Comparison of ENCODE assay signal across 8 mouse cellular contexts in genomic region chr10:96621361-96621945, GRCm38 (mm10). TPM values are rescaled to one million over a fixed set of nuclear protein-coding genes. Genes with fewer than 3 reads are reported as not detected.
DNase-seq lines count a peak whose midpoint lies in the region; ATAC-seq lines count a peak whose summit lies in the region.
"Had no signal": no experiment of that assay in that cellular context is flagged by ENCODE, and none has a peak within 500 bp of the region (broad histone marks: within the 10 kb centered on the region; RNA-seq: fewer than 3 reads in every experiment).

No protein-coding gene starts in this region.

- 85% methylated on average over 4 of the region's 4 CpGs for WGBS in embryonic facial prominence, embryonic 10.5 days
- WGBS in intestine, embryonic 14.5 days, result 52% methylated on average over 4 of the region's 4 CpGs
- 53% methylated on average over 4 of the region's 4 CpGs for WGBS in stomach, embryonic 14.5 days

- peaks cover 47% of the 10 kb centered on the region for H3K4me1 ChIP-seq in megakaryocyte, embryonic 14.5 days
- H3K4me1 ChIP-seq in embryonic facial prominence, embryonic 10.5 days, result peaks cover 42% of the 10 kb centered on the region
- peaks cover 27% of the 10 kb centered on the region for H3K4me1 ChIP-seq in intestine, embryonic 14.5 days (replicated peaks; ENCODE audit: control insufficient read depth, insufficient read depth, low read length)
- peaks cover 12% of the 10 kb centered on the region; the same call in 1 of the 2 replicates for H3K4me1 ChIP-seq in stomach, embryonic 14.5 days (ENCODE audit: control insufficient read depth, insufficient read depth, low read length)

- H3K9ac ChIP-seq in intestine, embryonic 14.5 days (ENCODE audit: low read length), result peak overlapping the region; percentile 39; the same call in 1 of the 2 replicates
- H3K9ac ChIP-seq in stomach, embryonic 14.5 days (replicated peaks; ENCODE audit: low read depth, low read length), result 0 out of 2 replicates have a peak overlapping the region, but pooled peaks have one; percentile 1

- H3K36me3 ChIP-seq in megakaryocyte, embryonic 14.5 days (replicated peaks; ENCODE audit: low read length), result peaks cover 59% of the 10 kb centered on the region
- H3K36me3 ChIP-seq in embryonic facial prominence, embryonic 10.5 days (replicated peaks), result peaks cover 64% of the 10 kb centered on the region
- H3K36me3 ChIP-seq in intestine, embryonic 14.5 days (ENCODE audit: control insufficient read depth, insufficient read depth, low read length), result peaks cover 43% of the 10 kb centered on the region
- peaks cover 33% of the 10 kb centered on the region for H3K36me3 ChIP-seq in stomach, embryonic 14.5 days (ENCODE audit: control insufficient read depth, insufficient read depth, low read length)

- ATAC-seq in megakaryocyte, adult 5-6 weeks (ENCODE audit: poor library complexity, severe bottlenecking), result no peak
- ATAC-seq in intestine, embryonic 14.5 days (replicated peaks; ENCODE audit: low FRiP score, low TSS enrichment, low read depth), result no peak
- ATAC-seq in stomach, embryonic 14.5 days (ENCODE audit: insufficient number of reproducible peaks, insufficient read depth, low FRiP score, low read depth), result no peak

- no peak for DNase-seq in embryonic facial prominence, embryonic 10.5 days (ENCODE audit: low spot score)
- DNase-seq in intestine, embryonic 14.5 days (ENCODE audit: low spot score), result no peak
- no peak for DNase-seq in urinary bladder, postnatal 36 days (ENCODE audit: low spot score in 2 of 2)
- DNase-seq in ovary, postnatal 36 days (ENCODE audit: low spot score), result no peak

- H3K27me3 ChIP-seq in megakaryocyte, embryonic 14.5 days (replicated peaks), result no peaks in the 10 kb centered on the region
- no peaks in the 10 kb centered on the region for H3K27me3 ChIP-seq in embryonic facial prominence, embryonic 10.5 days (replicated peaks; ENCODE audit: low read depth, poor library complexity, severe bottlenecking)
- no peaks in the 10 kb centered on the region for H3K27me3 ChIP-seq in intestine, embryonic 14.5 days (replicated peaks; ENCODE audit: control insufficient read depth, insufficient read depth, low read length)
- H3K27me3 ChIP-seq in stomach, embryonic 14.5 days (ENCODE audit: control insufficient read depth, insufficient read depth, low read length), result no peaks in the 10 kb centered on the region

- no peak overlapping the region for H3K27ac ChIP-seq in embryonic facial prominence, embryonic 10.5 days (replicated peaks)
- peak overlapping the region; percentile 38; the same call in 1 of the 2 replicates for H3K27ac ChIP-seq in intestine, embryonic 14.5 days (ENCODE audit: low read depth)
- H3K27ac ChIP-seq in stomach, embryonic 14.5 days (ENCODE audit: low read length), result peak overlapping the region; percentile 11; the same call in 1 of the 2 replicates

- peak overlapping the region; percentile 89 for H3K4me2 ChIP-seq in intestine, embryonic 14.5 days (ENCODE audit: low read length)
- peak overlapping the region; percentile 91 for H3K4me2 ChIP-seq in stomach, embryonic 14.5 days (replicated peaks; ENCODE audit: low read depth, low read length)

- no peaks in the 10 kb centered on the region for H3K9me3 ChIP-seq in megakaryocyte, embryonic 14.5 days
- no peaks in the 10 kb centered on the region for H3K9me3 ChIP-seq in embryonic facial prominence, embryonic 10.5 days
- H3K9me3 ChIP-seq in intestine, embryonic 14.5 days (ENCODE audit: control insufficient read depth, low read length), result no peaks in the 10 kb centered on the region
- H3K9me3 ChIP-seq in stomach, embryonic 14.5 days (ENCODE audit: control insufficient read depth, low read depth, low read length), result no peaks in the 10 kb centered on the region

- peak overlapping the region; percentile 80 for H3K4me3 ChIP-seq in megakaryocyte, embryonic 14.5 days (replicated peaks)
- peak overlapping the region; percentile 58 for H3K4me3 ChIP-seq in embryonic facial prominence, embryonic 10.5 days
- peak overlapping the region; percentile 60 for H3K4me3 ChIP-seq in intestine, embryonic 14.5 days (ENCODE audit: low read depth, low read length)
- peak overlapping the region; percentile 100 for H3K4me3 ChIP-seq in stomach, embryonic 14.5 days (ENCODE audit: low read depth, low read length)
- H3K4me3 ChIP-seq: erythroblast, embryonic 14.5 days had no signal

RNA-seq across cellular contexts. Expression of gene Btg1, which starts 4.6 kb away (rescaled TPM):
- polyA plus RNA-seq in megakaryocyte, embryonic 14.5 days (2012; ENCODE audit: insufficient read depth, low replicate concordance), result 29.6 and 36.7 TPM in 2 replicates
- 146 and 153 TPM in 2 replicates for total RNA-seq in megakaryocyte, adult 5-6 weeks (2015)
- total RNA-seq in megakaryocyte, adult 5-6 weeks (2017), result 157 and 197 TPM in 2 replicates
- polyA plus RNA-seq in embryonic facial prominence, embryonic 10.5 days (2016; fragmentation: Nextera tagmentation; extraction: Ambion mirVana), result 23.2 and 29.7 TPM in 2 replicates
- polyA plus RNA-seq in intestine, embryonic 14.5 days (2014; fragmentation: Nextera tagmentation; extraction: Ambion mirVana), result 77.8 and 82.6 TPM in 2 replicates
- 101 and 103 TPM in 2 replicates for polyA plus RNA-seq in stomach, embryonic 14.5 days (2014; fragmentation: Nextera tagmentation; extraction: Ambion mirVana)
